Mouse (Mus musculus): Measurements from ENCODE around the gene Crybb3.

Crybb3 gene

GRCm38 (mm10) chr5:113102455-113102854 lies 21.1 kb upstream of the Crybb3 start:
- DNase-seq: no peak

GRCm38 (mm10) chr5:113101457-113101856 lies 20.1 kb upstream of the Crybb3 start:
- peak; percentile 56 for DNase-seq

- DNase-seq: no peak
These were observed 19.0 kb upstream of the Crybb3 start for GRCm38 (mm10) chr5:113100422-113100821.

- peak; percentile 82 for DNase-seq
These were observed 18.2 kb upstream of the Crybb3 start for GRCm38 (mm10) chr5:113099546-113099945.

GRCm38 (mm10) chr5:113097551-113097950 lies 16.2 kb upstream of the Crybb3 start:
- DNase-seq: no peak

- no peak for DNase-seq
These were observed 14.1 kb upstream of the Crybb3 start for GRCm38 (mm10) chr5:113095456-113095855.

GRCm38 (mm10) chr5:113092406-113092805 lies 11.0 kb upstream of the Crybb3 start:
- DNase-seq: no peak

- DNase-seq: no peak
These were observed 9.8 kb upstream of the Crybb3 start for GRCm38 (mm10) chr5:113091162-113091561.

- DNase-seq: no peak
These were observed 9.4 kb upstream of the Crybb3 start for GRCm38 (mm10) chr5:113090750-113091149.

- no peak for DNase-seq
These were observed 8.8 kb upstream of the Crybb3 start for GRCm38 (mm10) chr5:113090077-113090690.

- no peak for DNase-seq
These were observed 6.1 kb upstream of the Crybb3 start for GRCm38 (mm10) chr5:113087465-113087864.

- no peak for DNase-seq
These were observed 5.6 kb upstream of the Crybb3 start for GRCm38 (mm10) chr5:113086990-113087389.

- no peak for DNase-seq
These were observed 5.1 kb upstream of the Crybb3 start for GRCm38 (mm10) chr5:113086439-113086838.

GRCm38 (mm10) chr5:113085931-113086330 lies 4.5 kb upstream of the Crybb3 start:
- DNase-seq: no peak

GRCm38 (mm10) chr5:113084309-113084708 lies 2.9 kb upstream of the Crybb3 start:
- DNase-seq: no peak

- no peak for DNase-seq
These were observed 1.2 kb upstream of the Crybb3 start for GRCm38 (mm10) chr5:113082356-113083168.

GRCm38 (mm10) chr5:113081020-113081419 lies 364 bp downstream of the Crybb3 start:
- DNase-seq: no peak

- DNase-seq: no peak
These were observed 1.6 kb downstream of the Crybb3 start for GRCm38 (mm10) chr5:113079783-113080182.

- no peak for DNase-seq
These were observed 2.7 kb downstream of the Crybb3 start for GRCm38 (mm10) chr5:113078686-113079085.

- no peak for DNase-seq
These were observed 11.4 kb downstream of the Crybb3 start, which contains the start of gene Crybb2 for GRCm38 (mm10) chr5:113070017-113070416. TSS of gene Crybb2 (minus strand) at chr5:113070117.

- peak; percentile 78 for DNase-seq
These were observed 27.1 kb downstream of the Crybb3 start for GRCm38 (mm10) chr5:113054308-113054707.

- DNase-seq: no peak
These were observed 30.7 kb downstream of the Crybb3 start for GRCm38 (mm10) chr5:113050581-113051185.

GRCm38 (mm10) chr5:113049876-113050275 lies 31.5 kb downstream of the Crybb3 start:
- no peak for DNase-seq

All from right cerebral cortex, adult 18-20 months (tissue).